Mouse (Mus musculus): ENCODE results near the gene Mrpl37. TPM values are rescaled to one million over a fixed set of nuclear protein-coding genes. Genes with fewer than 3 reads are reported as not detected.
A peak's percentile ranks its signal among the peaks of the same experiment; 100 is the strongest.

The Mrpl37 gene
- polyA plus RNA-seq, 1 experiment: 17.7 TPM

- H3K4me3 ChIP-seq (replicated peaks): no peak overlapping the region
- peaks cover 24% of the 10 kb centered on the region for H3K27me3 ChIP-seq (replicated peaks)
- peaks cover 16% of the 10 kb centered on the region for H3K4me1 ChIP-seq
- TF ChIP-seq FLI1 (IDR thresholded peaks at IDR 0.05; ENCODE audit: low read length): no peak
- no peak for TF ChIP-seq GATA1 (IDR thresholded peaks at IDR 0.05; ENCODE audit: borderline replicate concordance, low read length)
- peaks cover 2% of the 10 kb centered on the region for H3K36me3 ChIP-seq (replicated peaks; ENCODE audit: low read length)
- no peaks in the 10 kb centered on the region for H3K9me3 ChIP-seq
Measured at GRCm38 (mm10) chr4:107075456-107075855, 8.8 kb upstream of the Mrpl37 start.

DNA sequence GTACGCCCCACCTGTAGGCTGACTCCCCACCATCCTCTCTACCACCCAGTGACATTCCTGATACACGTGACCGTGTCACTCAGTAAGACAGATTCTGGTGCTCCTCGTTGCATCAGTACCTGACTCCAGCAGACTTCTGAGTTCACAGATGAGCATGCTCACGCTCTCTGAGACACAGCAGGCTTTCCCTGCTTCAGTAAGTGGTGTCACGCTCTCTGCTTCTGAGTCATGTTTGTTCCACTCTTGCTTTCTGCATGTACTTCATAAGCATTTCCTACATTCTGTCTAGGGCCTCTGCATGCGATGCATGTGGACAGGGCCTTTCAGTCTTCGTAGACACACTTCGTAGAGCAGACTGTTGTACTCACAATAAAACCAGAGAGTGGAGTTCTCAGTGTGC lies 5.7 kb upstream of the Mrpl37 start:
- no peaks in the 10 kb centered on the region for H3K9me3 ChIP-seq
- no peak overlapping the region for H3K4me3 ChIP-seq (replicated peaks)
- TF ChIP-seq FLI1 (IDR thresholded peaks at IDR 0.05; ENCODE audit: low read length) (no peak), GATA1 (IDR thresholded peaks at IDR 0.05; ENCODE audit: borderline replicate concordance, low read length) (no peak)
- H3K27me3 ChIP-seq (replicated peaks): peaks cover 34% of the 10 kb centered on the region
- H3K4me1 ChIP-seq: peaks cover 13% of the 10 kb centered on the region
- H3K36me3 ChIP-seq (replicated peaks; ENCODE audit: low read length): peaks cover 2% of the 10 kb centered on the region

- Histone ChIP-seq H3K4me3 (replicated peaks) (peak overlapping the region; percentile 98), H3K4me1 (peaks cover 35% of the 10 kb centered on the region), H3K27me3 (replicated peaks) (peaks cover 20% of the 10 kb centered on the region), H3K9me3 (no peaks in the 10 kb centered on the region), H3K36me3 (replicated peaks; ENCODE audit: low read length) (peaks cover 24% of the 10 kb centered on the region)
- TF ChIP-seq GATA1 (IDR thresholded peaks at IDR 0.05; ENCODE audit: borderline replicate concordance, low read length): no peak
- TF ChIP-seq FLI1 (IDR thresholded peaks at IDR 0.05; ENCODE audit: low read length): no peak
Measured at GRCm38 (mm10) chr4:107067151-107067840, 628 bp upstream of the Mrpl37 start.

DNA sequence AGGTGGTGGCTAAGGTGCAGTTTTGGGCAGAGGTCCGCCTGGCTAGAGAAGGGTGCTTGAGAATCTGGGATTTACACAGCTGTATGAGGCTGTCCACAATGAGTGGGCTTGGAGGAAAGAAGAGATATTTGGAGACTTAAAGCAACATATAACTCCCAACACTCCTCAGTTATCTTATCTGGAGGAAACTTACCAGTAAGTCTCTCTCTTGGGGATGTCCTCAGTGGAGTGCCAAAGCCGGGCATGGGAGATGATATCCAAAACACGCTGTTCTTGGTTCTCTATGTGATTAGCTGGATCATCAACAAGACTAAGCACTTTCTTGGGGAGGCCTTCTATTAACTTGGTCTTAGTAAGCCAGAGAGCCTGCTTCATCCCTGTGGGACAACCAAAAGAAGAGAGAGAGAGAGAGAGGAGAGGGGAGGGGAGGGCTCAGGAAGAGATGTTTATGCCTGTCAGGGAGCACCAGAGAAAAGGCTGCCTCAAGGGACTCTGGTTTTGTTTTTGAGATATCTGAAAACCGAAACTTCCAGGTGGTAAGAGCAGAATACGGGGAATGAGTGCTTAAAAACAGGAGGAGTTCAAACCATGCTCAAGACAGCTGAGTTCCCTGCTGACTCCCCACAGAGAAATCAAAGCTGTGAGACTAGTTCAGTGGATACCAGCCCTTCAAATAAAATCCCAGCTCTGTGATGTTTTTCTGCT lies 2.1 kb downstream of the Mrpl37 start:
- Histone ChIP-seq H3K27me3 (replicated peaks) (peaks cover 23% of the 10 kb centered on the region), H3K4me3 (replicated peaks) (no peak overlapping the region), H3K4me1 (peaks cover 35% of the 10 kb centered on the region), H3K9me3 (no peaks in the 10 kb centered on the region), H3K36me3 (replicated peaks; ENCODE audit: low read length) (peaks cover 48% of the 10 kb centered on the region)
- no peak for TF ChIP-seq GATA1 (IDR thresholded peaks at IDR 0.05; ENCODE audit: borderline replicate concordance, low read length)

DNA sequence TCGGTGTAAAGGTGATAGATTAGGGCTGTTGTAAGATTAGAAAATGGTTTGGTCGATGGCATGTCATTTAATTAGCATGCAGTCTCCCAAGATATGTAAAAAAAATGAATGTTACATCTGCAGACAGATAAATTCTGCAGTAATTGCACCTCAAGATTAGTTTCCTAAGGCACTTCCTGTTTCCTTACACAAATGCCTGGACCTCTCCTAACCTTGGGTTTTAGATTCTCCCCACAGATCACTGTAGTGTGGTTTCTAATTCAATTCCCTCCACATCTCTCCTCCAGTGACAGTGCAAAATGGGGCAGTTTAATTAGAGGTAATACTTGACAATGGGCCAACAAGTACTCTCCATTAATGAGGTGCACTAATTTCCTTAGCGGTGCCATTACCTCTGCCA lies 3.5 kb downstream of the Mrpl37 start:
- H3K36me3 ChIP-seq (replicated peaks; ENCODE audit: low read length): peaks cover 62% of the 10 kb centered on the region

GRCm38 (mm10) chr4:107061560-107061959 lies 5.1 kb downstream of the Mrpl37 start:
- peaks cover 25% of the 10 kb centered on the region for H3K4me1 ChIP-seq
- TF ChIP-seq GATA1 (IDR thresholded peaks at IDR 0.05; ENCODE audit: borderline replicate concordance, low read length): no peak
- no peak for TF ChIP-seq FLI1 (IDR thresholded peaks at IDR 0.05; ENCODE audit: low read length)
- H3K27me3 ChIP-seq (replicated peaks): peaks cover 34% of the 10 kb centered on the region
- H3K9me3 ChIP-seq: no peaks in the 10 kb centered on the region
- H3K4me3 ChIP-seq (replicated peaks): no peak overlapping the region
- H3K36me3 ChIP-seq (replicated peaks; ENCODE audit: low read length): peaks cover 78% of the 10 kb centered on the region

More for the DNA sequence above, 3.5 kb downstream of the Mrpl37 start:
- H3K4me3 ChIP-seq (replicated peaks): no peak overlapping the region
- H3K4me1 ChIP-seq: peaks cover 36% of the 10 kb centered on the region
- peaks cover 20% of the 10 kb centered on the region for H3K27me3 ChIP-seq (replicated peaks)
- no peaks in the 10 kb centered on the region for H3K9me3 ChIP-seq
- no peak for TF ChIP-seq FLI1 (IDR thresholded peaks at IDR 0.05; ENCODE audit: low read length)

DNA sequence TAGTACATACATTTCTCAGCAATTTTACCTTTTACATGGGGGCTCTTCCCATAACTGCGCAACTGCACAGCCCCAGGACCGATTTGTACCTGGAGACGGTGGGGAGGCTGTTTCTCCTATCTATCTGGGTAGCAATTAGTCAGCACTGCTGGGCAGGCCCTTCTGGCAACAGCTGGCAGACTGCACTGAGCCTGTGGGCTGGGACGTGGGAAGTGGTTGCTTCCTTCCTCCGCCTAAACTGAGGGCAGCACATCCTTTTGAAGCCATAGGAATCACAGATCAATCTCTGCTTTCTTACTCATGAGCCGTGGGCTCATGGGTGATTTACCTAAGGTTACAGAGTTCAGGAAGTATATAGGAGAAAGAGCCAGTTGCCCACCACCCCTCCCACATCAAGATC lies 7.9 kb downstream of the Mrpl37 start:
- TF ChIP-seq GATA1 (IDR thresholded peaks at IDR 0.05; ENCODE audit: borderline replicate concordance, low read length) (no peak), FLI1 (IDR thresholded peaks at IDR 0.05; ENCODE audit: low read length) (no peak)
- Histone ChIP-seq H3K4me1 (peaks cover 15% of the 10 kb centered on the region), H3K9me3 (no peaks in the 10 kb centered on the region), H3K4me3 (replicated peaks) (no peak overlapping the region), H3K36me3 (replicated peaks; ENCODE audit: low read length) (peaks cover 89% of the 10 kb centered on the region), H3K27me3 (replicated peaks) (peaks cover 44% of the 10 kb centered on the region)

- no peak for TF ChIP-seq FLI1 (IDR thresholded peaks at IDR 0.05; ENCODE audit: low read length)
- no peak for TF ChIP-seq GATA1 (IDR thresholded peaks at IDR 0.05; ENCODE audit: borderline replicate concordance, low read length)
- H3K36me3 ChIP-seq (replicated peaks; ENCODE audit: low read length): peaks cover 85% of the 10 kb centered on the region
- H3K4me3 ChIP-seq (replicated peaks): no peak overlapping the region
- H3K27me3 ChIP-seq (replicated peaks): peaks cover 48% of the 10 kb centered on the region
- peaks cover 12% of the 10 kb centered on the region for H3K4me1 ChIP-seq
- no peaks in the 10 kb centered on the region for H3K9me3 ChIP-seq
Measured at GRCm38 (mm10) chr4:107058346-107058745, 8.3 kb downstream of the Mrpl37 start.

- H3K36me3 ChIP-seq (replicated peaks; ENCODE audit: low read length): peaks cover 65% of the 10 kb centered on the region
- peaks cover 12% of the 10 kb centered on the region for H3K4me1 ChIP-seq
- H3K27me3 ChIP-seq (replicated peaks): peaks cover 61% of the 10 kb centered on the region
- no peak overlapping the region for H3K4me3 ChIP-seq (replicated peaks)
- no peak for TF ChIP-seq FLI1 (IDR thresholded peaks at IDR 0.05; ENCODE audit: low read length)
- TF ChIP-seq GATA1 (IDR thresholded peaks at IDR 0.05; ENCODE audit: borderline replicate concordance, low read length): no peak
- no peaks in the 10 kb centered on the region for H3K9me3 ChIP-seq
Measured at GRCm38 (mm10) chr4:107056088-107056487, 10.6 kb downstream of the Mrpl37 start.

GRCm38 (mm10) chr4:107052962-107053553 lies 13.6 kb downstream of the Mrpl37 start:
- TF ChIP-seq GATA1 (IDR thresholded peaks at IDR 0.05; ENCODE audit: borderline replicate concordance, low read length): no peak
- TF ChIP-seq FLI1 (IDR thresholded peaks at IDR 0.05; ENCODE audit: low read length): no peak
- peaks cover 54% of the 10 kb centered on the region for H3K27me3 ChIP-seq (replicated peaks)
- peaks cover 50% of the 10 kb centered on the region for H3K36me3 ChIP-seq (replicated peaks; ENCODE audit: low read length)
- H3K4me1 ChIP-seq: peaks cover 7% of the 10 kb centered on the region
- no peak overlapping the region for H3K4me3 ChIP-seq (replicated peaks)
- H3K9me3 ChIP-seq: no peaks in the 10 kb centered on the region

All from megakaryocyte, embryonic 14.5 days (primary cell).